Mouse (Mus musculus): ENCODE measurements around the gene Tfdp1. TPM values are rescaled to one million over a fixed set of nuclear protein-coding genes. Genes with fewer than 3 reads are reported as not detected.

The Tfdp1 gene
- total RNA-seq (2023), result 23.4 to 26.9 TPM (median 25.5 TPM) in 4 replicates

GRCm38 (mm10) chr8:13338255-13338860 is at the start of gene Tfdp1:
Tfdp1 (plus strand) TSS chr8:13338751.

GRCm38 (mm10) chr8:13396725-13397124 is 58.2 kb downstream of the Tfdp1 start, which contains the start of gene Atp4b:
Atp4b (minus strand) TSS chr8:13396825.

GRCm38 (mm10) chr8:13404666-13405131 is 66.1 kb downstream of the Tfdp1 start, which contains the start of gene Grk1:
Grk1 (plus strand) TSS chr8:13405081.

Other genes starting within 250 kb of the Tfdp1 start
- 32.0 to 38.7 TPM (median 36.2 TPM) in 4 replicates for gene Pcid2, start 233.3 kb upstream of the Tfdp1 start, total RNA-seq (2023)
- 42.3 to 56.1 TPM (median 49.9 TPM) in 4 replicates for gene Cul4a, start 233.1 kb upstream of the Tfdp1 start, total RNA-seq (2023)
- gene Lamp1, start 179.6 kb upstream of the Tfdp1 start, total RNA-seq (2023), result 136 to 148 TPM (median 146 TPM) in 4 replicates
- gene Grtp1, start 138.1 kb upstream of the Tfdp1 start, total RNA-seq (2023), result not detected in 4 replicates
- not detected in 4 replicates for gene Adprhl1, start 84.6 kb upstream of the Tfdp1 start, total RNA-seq (2023)
- 9.9 to 13.9 TPM (median 13.2 TPM) in 4 replicates for gene Dcun1d2, start 50.6 kb upstream of the Tfdp1 start, total RNA-seq (2023)
- gene Tmco3, start 50.6 kb upstream of the Tfdp1 start, total RNA-seq (2023), result 15.7 to 19.0 TPM (median 17.5 TPM) in 4 replicates
- gene Atp4b, start 58.1 kb downstream of the Tfdp1 start, total RNA-seq (2023), result not detected in 4 replicates
- 0.06 TPM in 1 of 4 replicates, not detected in the others for gene Grk1, start 66.3 kb downstream of the Tfdp1 start, total RNA-seq (2023)
- gene Tmem255b, start 96.4 kb downstream of the Tfdp1 start, total RNA-seq (2023), result not detected in 4 replicates
- gene Gas6, start 155.7 kb downstream of the Tfdp1 start, total RNA-seq (2023), result 0.21 to 0.66 TPM (median 0.28 TPM) in 4 replicates
- gene 1700029H14Rik, start 223.7 kb downstream of the Tfdp1 start, total RNA-seq (2023), result 7.9 to 14.9 TPM (median 9.0 TPM) in 4 replicates